Mouse (Mus musculus) c-Kit-negative CD71-positive TER-119-positive erythroid progenitor cells, embryonic 14.5 days (primary cell): ENCODE data around the gene Wdr81.

Source experiments
- DNase-seq: peaks from one replicate; pipeline ENCODE4 v3.0.0-alpha.2; 2013; ENCODE audit warnings: low read depth, low spot score

Gene Wdr81

DNA sequence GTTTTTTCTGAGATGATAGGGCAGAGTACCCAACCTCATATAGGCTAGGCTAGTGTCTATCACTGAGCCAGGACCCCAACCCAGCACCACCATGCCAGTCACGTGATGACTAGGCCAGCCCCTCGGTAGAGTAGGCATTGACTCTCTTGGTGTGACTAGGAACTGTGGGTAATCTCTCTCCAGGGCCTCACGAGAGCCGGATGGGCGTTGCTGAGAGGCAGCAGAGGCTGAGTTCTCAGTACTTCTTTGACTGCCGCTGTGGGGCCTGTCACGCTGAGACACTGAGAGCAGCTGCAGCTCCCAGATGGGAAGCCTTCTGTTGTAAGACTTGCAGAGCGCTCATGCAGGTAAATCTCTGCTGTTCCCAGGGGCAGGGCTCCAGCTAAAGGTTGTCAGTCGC is 54.4 kb downstream of the Wdr81 start:
- DNase-seq: no peak

DNA sequence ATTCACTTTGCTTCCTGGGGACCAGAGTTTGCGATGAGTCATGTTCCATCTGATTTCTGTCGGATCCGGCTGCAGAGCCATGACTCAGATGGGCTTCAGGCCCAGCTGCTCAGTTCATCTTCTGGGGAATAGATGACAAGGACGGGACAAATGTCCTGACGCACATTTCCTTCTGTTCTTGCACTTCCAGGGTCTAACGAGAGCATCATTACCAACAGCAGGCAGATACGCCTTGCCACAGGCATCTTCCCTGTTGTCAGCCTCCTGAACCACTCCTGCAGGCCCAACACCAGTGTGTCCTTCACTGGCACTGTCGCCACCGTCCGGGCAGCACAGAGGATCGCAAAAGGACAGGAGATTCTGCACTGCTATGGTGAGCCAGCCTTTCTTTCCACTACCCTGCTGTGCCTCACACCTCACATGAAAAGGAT is 55.1 kb downstream of the Wdr81 start:
- no peak for DNase-seq

DNA sequence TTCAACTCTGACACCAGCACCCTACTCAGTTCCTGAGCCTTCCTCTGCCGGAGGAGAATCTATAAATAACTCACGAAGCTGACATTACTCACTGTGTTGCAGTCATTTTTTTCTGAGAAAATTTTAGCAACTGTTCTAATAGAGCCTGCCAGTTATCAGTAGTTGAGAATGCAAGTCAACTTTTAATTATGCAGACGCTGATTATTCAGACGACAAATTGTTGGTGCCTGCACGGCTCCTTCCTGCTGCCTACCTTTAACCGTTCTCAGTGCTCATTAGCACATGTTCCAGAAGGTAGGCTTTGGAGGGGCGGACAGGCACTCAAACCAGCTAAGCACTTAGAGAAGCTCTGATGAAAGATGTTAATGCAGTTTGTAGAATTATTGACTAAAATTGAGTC is 57.1 kb downstream of the Wdr81 start:
- DNase-seq: no peak

DNA sequence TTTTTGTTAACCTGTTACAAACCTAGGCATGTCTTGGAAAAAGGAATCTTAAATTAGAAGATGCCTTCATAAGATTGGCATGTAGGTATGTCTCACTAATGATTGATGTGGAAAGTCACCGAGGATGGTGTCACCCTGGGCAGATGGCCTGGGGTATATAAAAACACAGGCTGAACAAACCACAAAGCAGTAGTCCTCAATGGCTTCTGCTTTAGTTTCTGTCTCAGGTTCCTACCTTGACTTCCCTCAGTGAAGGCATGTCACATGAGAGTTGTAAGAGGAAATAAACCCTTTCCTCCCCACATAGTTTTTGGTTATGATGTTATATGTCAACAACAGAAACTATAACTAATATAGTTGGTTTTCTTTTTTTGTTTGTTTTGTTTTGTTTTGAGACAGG is 58.9 kb downstream of the Wdr81 start:
- no peak for DNase-seq
